Mouse (Mus musculus) gastrocnemius, adult 18-20 months (tissue): ENCODE results near the gene Nubp1. TPM values are rescaled to one million over a fixed set of nuclear protein-coding genes. Genes with fewer than 3 reads are reported as not detected.

Experiments
- DNase-seq: peaks from one replicate; pipeline ENCODE4 v3.0.0; 2021; ENCODE audit warnings: low spot score
- total RNA-seq, 2 experiments: library from RNA; stranded (reverse); gene quantifications; 2 replicates each; pipeline ENCODE4 v1.2.3; 2021

Nubp1 gene
- total RNA-seq, 2 experiments from 2014 or later: 5.6 to 5.7 TPM

GRCm38 (mm10) chr16:10467391-10468107 lies 55.8 kb downstream of the Nubp1 start:
- DNase-seq: no peak

- no peak for DNase-seq
Measured at GRCm38 (mm10) chr16:10468201-10468600, 56.5 kb downstream of the Nubp1 start.

- no peak for DNase-seq
Measured at GRCm38 (mm10) chr16:10471950-10472349, 60.2 kb downstream of the Nubp1 start.

Other genes starting within 250 kb of the Nubp1 start
- gene Rpl39l, start 241.7 kb upstream of the Nubp1 start, total RNA-seq: not detected
- not detected for gene Atf7ip2, start 219.2 kb upstream of the Nubp1 start, total RNA-seq
- gene Emp2, start 98.0 kb upstream of the Nubp1 start, total RNA-seq: 1 to 10 TPM; 4.0 to 5.6 TPM
- gene Tekt5, start 16.5 kb upstream of the Nubp1 start, total RNA-seq: not detected
- gene Tvp23a, start 35.4 kb downstream of the Nubp1 start, total RNA-seq: under 1 TPM; 0.16 to 0.21 TPM
- under 1 TPM; 0.18 to 0.21 TPM for gene Ciita, start 68.1 kb downstream of the Nubp1 start, total RNA-seq
- gene Dexi, start 131.1 kb downstream of the Nubp1 start, total RNA-seq: 10 to 100 TPM; 48.8 to 50.3 TPM
- 10 to 100 TPM; 64.0 to 67.3 TPM for gene Clec16a, start 133.4 kb downstream of the Nubp1 start, total RNA-seq